Mouse (Mus musculus) retina, adult 2 months (tissue): Measurements from ENCODE around the gene Tulp4.

Experiments used
- DNase-seq: peaks from one replicate; pipeline ENCODE4 v3.0.0-alpha.2; 2012; ENCODE audit warnings: low read depth, low spot score

Tulp4 gene

DNA sequence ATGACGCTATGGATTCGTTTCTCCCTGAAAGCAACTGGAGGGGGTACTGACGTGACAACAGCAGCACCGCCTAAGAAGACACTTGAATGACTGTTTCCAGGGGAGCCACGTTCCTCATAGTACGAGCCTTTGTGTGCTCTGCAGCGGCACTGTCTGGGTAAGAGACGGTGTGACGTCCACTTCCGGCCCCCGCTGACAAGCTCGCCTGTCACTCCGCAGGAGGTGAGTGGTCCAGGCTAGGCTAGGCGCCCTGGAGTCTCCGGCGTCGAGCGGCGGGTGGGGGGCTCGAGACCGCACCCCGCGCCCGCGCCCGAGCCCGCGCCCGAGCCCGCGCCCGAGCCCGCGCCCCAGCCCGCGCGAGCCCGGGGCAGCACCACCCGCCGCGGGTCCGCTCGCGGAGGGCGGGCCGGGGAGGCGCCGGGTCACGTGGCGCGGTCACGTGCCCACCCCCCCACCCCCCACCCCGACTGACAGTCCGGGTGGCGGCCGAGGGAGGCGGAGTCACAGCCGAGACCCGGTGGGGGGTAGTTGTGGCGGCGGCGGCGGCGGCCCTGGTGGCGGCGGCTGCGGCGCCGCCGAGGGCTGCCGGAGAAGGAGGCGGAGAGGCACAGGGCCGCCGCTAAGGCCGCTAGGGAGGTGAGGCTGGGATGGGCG is at the start of gene Tulp4:
TSS of gene Tulp4 (plus strand) at position 77 of the 654 bp plus-strand sequence.
- peak; percentile 65 for DNase-seq

DNA sequence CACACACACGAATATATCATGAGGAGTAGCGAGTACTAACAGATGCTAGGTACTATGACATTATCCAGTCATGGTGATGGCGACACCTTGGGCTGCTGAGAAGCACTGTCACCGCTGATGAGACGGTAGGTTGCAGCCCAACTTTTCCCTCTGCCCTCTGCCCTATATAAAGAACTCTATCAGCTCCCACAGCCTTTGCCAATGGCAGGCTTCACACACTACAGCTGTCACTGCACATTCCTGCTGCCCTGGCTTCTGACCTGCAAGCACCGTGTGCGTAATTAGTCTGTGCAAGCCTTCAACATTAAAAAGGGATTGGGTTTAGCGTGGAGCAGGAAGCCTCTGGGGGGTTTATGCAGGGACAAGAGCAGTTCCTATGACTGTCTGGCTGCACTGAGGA is 43.4 kb upstream of the Tulp4 start:
- no peak for DNase-seq

DNA sequence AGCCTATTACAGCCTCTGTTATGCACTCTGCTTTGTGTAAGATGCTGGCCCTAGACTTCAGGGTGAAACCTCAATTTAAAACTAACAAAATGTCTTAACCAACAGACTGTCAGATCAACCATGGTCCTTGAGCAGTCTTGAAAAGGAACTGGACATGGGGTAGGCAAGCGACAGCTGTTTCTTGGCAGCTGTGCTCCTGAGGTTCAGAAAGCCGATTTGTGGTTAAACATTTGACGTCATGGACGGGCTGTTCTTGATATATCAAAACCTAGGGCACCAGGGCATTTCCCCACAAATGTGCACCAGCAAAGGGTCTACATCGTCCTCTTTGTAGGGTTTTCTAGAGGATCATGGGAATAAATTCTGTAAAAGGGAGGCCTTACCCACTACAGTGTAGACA is 42.7 kb upstream of the Tulp4 start:
- DNase-seq = no peak

DNA sequence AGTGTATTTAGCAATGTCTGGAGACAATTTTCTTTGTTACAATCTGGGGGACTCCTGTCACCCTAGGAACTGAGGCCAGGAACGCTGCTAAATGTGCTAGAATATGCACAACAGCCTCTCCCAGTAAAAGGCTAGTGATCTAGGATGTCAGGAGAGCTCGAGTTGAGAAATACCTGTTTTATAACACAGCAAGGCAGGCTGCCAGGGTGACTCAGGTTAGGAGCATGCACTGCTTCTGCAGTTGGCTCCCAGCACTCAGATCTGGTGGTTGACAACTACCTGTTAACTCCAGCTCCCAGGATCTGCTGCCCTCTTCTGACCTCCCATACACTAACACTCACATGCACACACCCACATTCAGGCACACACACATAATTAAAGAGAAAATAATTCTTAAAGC is 40.2 kb upstream of the Tulp4 start:
- no peak for DNase-seq

DNA sequence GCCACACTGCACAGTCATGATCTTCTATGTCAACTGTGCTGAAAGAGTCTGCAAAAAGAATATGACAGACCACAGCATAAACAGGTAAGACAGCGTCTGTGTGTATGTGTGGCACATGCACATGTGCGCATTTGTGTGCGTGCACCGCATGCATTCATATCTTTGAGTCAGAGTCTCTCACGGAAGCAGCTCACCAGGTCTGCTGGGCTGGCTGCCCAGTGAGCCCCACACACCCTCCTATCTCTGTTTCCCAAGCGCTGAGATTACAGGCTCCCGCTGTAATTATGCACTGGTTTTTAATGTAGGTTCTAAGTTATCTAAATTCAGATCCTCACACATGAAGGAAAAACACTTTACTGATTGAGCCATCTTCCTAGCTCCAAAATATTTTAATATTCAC is 38.6 kb upstream of the Tulp4 start:
- no peak for DNase-seq

DNA sequence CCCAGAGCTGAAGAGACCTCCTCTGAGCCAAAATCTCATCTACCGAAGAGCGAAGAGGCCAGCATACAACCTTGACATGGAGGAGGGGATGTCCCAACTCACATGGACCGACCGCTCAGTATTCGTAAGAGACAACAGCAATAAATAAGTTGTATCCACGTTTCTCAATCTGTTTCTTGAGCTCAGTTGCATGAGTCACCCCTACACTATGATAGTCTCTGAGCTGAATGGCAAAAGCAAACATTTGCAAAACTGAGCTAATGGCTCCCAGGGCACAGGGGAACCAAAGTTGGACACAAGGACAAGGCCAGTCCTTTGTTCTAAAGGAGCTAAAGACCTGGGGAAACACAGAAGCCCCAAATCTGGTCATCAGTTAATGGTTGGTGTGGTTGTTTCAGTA is 36.4 kb upstream of the Tulp4 start:
- no peak for DNase-seq

DNA sequence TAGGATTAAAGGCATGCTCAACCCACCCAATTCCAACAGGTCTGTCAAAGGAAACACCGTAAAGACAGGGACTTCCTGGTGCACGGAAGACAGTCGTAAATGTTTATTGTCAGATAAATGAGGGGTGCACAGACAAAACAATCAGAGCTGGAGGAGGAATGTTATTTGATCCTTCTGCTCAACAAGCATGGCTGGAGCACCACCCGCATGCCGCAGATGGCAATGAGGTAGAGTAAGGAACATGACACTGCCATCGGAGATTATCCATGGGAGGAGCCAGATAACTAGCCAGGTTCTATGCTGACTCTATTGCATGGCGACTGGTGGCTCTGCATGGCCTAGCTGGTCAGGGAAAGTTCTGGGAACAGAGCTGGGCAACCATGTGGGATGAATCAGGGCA is 32.8 kb upstream of the Tulp4 start:
- DNase-seq = no peak

DNA sequence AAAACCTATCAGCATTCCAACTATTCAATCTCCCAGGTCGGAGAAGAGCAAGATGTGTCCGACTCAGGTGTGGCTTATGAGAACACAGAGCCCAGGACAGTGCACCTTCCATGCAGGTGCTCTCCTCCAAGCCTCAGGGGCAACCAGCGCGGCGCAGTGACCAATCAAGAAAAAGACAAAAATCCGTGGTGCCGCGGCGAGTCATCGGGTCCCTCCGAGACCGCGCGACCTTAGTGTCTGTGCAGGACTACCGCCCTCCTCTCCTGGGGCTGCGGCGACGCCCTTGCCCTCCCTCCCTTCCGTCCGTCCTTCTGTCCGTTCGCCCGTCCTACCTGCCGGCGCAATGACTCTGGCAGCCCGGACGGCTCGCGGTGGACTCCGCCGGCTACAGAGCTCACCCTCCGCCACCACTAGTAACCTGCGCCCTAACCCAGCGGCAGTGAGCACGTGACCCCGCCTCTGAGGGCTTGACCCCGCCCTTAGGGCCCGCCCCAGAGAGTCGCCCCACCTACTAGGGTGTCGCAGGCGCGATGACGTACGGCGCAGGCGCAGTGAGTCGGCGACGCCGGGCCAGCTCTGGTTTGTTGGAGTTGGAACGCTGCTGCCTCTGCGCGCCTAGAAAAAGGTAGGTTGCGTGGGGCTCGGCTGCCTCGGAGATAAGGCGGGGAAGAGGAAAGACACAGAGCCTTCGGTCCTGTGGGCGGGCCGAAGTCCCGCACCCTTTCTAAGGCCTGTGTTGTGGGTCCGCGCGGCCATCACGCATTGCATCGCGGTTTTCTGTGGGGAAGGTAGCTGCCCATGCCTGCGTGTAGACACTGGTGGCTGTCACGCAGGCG is 26.7 kb upstream of the Tulp4 start, which contains the start of the genes Serac1 and Gtf2h5:
TSS of gene Serac1 (minus strand) at position 455 of the 836 bp plus-strand sequence.
TSS of gene Gtf2h5 (plus strand) at position 500 of the 836 bp plus-strand sequence.
- DNase-seq = peak; percentile 94

DNA sequence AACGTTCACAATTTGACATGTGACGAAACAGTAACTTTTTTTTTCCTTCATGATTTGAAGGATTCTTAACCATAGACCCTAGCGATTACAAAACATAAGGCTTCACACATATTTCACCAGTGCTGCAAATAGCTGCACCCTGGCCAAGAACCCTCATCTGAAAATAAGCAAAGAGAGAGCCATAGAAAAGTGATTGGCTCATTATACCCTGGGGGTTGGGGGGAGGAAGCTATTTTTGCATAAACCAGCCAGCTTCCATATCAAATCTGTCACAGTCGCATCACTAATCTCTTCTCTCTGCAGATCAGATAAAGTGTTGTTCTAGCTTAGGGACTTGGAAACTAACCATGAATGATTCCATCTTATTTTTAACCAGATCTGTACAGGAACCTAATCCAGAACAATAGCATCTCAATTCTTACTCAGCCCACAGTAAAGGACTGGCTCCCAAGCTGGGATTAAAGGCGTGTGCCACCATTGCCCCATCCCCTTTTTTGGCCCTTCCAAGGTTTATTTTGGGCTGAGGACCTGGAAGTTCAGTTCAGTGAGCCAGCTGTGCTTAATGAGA is 22.8 kb upstream of the Tulp4 start:
- no peak for DNase-seq

DNA sequence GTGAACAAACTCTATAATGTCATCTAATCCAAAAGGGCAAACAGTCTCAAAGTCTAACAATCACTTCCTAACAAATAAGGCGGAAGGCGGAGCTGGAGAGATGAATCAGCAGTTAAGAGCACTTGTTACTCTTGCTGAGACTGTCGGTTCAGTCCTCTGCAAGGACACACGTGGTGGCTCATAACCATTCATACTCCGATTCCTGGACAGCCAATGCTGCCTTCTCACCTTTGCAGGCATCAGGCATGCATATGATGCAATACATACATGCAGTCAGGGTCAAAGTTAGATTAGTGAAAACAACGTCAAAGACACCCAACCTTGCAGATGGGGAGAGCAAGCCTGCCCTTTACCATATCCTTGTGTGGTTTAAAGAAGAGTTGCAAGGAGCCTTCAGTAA is 14.6 kb upstream of the Tulp4 start:
- no peak for DNase-seq

DNA sequence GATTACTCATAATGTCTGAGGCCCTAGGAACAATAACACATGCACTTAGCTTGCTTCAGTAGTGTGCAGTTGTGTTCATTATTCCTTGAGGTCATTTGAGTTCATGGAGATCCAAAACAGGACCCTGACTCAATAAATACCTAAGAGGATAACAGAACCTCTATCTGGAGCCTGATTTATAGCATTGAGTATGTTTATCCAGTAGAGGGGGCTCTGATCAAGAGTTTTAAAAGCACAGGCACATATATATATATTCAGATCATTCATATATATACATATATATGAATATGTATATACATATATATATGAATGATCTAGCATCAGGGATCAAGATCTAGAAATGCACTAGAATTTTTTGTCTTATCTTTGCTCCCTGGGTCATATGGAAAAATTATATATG is 10.7 kb upstream of the Tulp4 start:
- no peak for DNase-seq

DNA sequence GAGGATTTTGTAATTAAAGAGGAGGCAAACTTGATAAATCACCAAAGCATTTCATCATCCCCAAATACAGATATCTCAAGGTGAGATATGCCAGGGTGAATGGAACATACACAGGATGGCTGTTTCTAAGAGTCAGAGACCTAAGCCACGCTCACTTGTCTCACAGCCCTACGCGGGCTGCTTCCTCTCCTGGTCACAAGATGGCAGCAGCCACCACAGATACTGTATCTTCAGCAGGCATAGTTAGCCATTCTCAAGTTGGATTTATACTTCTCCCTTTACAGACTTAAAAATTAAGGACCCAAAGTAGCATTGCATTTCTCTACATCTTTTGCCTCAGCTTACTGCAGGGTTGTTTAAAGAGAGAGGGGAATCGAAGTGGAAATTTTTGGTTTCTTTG is 8.4 kb upstream of the Tulp4 start:
- no peak for DNase-seq

DNA sequence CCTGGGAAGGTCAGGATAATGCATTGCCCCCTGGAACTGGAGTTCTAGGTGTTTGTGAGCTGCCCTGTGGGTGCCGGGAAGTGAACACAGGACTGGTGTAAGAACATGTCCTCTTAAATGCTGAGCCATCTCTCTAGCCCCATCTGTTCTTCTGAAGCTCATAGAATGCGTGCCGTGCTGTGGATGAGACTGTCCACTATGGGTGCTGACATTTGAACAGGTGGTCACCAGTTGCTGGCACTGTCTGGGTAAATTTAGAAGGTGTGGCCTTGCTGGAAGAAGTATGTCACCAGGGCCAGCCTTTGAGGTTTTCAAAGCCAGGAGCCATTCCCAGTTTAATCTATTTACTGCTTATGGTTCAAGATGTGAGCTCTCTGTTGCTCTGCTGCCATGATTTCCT is 4.0 kb upstream of the Tulp4 start:
- DNase-seq = no peak

DNA sequence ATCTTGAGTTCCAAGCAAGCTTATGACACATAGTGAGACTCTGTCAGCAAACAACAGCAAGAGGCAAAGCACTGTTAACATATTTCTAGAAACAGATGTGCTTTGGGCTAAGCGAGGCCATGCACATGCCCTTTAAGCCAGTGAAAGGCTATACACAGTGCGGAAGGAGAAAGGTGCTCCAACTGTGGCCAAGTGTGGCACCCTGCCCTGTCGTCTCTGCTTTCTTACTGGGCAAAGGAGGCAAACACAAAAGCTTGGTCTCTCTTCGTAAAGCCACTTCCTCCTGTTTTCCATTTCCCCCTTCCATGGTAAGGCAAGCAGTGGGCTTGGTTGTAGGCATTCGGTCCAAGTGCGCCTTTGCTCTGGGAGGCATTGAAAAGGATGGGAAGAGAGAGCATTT is 2.7 kb upstream of the Tulp4 start:
- DNase-seq = no peak

DNA sequence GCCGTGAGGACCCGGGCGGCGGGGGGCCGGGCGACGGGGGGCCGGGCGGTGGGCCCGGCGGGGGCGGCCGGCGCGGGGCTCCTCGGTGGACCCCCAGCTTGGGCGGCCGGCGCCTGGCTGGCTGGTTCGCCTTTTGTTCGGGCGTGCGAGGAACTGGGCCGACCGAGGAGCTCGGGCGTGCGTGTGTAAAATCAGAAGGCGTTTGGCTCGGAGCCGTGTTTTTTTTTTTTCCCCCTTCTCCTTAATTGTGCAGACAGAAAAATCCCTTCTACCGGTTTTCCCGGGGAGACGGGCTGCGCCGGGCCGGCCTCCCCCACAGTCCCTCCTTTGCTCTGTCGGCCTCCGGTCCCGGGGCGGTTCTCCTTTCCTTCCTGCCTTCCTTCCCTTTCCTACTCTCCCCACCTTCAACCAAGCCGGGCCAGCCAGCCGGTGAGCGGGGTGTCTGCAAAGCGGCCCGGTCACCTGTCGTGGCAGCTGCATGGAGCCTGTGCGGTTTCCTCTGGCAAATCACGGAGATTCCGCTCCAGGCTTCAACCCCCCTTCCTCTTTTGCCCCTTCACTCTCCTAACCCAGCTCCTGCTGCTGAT is 871 bp downstream of the Tulp4 start:
- no peak for DNase-seq

DNA sequence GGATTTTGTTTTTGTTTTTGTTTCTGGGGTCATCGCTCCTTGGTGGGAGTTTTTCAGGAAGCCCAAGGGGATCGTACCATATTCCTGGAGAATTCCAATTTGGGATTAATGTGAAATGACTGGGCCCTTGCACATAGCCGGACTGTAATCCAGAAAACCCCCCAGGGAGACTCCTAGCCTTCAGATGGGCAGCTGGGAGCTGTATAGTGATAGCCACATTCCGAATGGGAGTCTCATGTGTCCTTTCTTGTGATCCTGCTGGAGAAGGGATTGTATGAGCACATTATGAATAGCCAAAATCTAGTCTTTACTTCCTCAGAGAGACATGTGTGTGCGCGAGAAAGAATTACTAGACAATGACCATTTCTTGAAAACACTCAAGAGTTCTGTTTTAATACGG is 1.9 kb downstream of the Tulp4 start:
- DNase-seq = no peak

DNA sequence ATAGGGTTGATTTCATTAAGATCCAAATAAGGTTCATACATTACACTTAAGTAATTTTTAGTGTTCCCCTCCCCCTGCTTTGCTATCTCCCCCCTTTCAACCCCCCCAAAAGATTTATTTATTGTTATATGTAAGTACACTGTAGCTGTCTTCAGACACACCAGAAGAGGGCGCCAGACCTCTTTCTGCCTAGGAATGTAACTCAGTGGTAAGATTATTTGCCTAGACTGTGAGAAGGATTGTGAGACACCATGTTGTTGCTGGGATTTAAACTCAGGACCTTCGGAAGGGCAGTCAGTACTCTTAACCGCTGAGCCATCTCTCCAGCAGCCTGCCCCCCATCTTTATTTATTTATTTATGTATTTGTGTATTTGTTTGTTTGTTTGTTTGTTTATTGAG is 4.7 kb downstream of the Tulp4 start:
- DNase-seq = no peak

DNA sequence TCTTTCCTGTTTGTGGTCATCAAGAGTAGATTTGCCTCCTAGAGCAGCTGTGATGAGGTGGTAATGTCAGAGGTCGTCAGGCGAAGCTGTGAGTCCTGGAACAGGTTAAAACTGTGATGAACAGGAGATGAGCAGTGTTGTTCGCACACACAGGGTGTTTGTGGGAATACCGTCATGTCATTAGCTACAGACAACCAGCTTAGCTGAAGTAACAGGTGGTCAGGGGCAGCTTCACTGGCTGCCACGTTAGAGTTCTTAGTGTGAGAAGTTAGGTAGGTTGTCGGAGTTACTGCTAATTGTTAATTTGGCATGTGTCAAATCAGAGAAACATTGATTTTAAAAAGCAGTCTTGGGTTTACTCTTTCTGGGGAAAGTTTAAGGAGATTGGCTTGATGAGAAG is 7.4 kb downstream of the Tulp4 start:
- no peak for DNase-seq

DNA sequence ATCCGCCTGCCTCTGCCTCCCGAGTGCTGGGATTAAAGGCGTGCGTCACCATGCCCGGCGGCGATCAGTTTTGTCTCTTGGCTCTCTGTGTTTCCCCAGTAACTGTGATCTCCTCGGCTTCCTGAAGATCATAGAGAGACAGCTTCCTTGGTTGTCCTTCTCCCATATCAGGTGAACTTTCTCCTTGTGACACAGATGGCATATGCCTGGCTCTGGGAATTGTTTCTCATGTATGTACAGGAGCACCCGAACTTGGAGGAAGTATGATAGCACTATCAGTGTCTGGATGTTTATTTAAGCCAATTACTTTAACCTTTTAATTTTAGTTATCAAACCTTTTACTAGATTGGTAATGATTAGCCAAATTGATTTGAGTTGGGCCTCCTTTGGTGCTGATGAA is 8.8 kb downstream of the Tulp4 start:
- DNase-seq = no peak

DNA sequence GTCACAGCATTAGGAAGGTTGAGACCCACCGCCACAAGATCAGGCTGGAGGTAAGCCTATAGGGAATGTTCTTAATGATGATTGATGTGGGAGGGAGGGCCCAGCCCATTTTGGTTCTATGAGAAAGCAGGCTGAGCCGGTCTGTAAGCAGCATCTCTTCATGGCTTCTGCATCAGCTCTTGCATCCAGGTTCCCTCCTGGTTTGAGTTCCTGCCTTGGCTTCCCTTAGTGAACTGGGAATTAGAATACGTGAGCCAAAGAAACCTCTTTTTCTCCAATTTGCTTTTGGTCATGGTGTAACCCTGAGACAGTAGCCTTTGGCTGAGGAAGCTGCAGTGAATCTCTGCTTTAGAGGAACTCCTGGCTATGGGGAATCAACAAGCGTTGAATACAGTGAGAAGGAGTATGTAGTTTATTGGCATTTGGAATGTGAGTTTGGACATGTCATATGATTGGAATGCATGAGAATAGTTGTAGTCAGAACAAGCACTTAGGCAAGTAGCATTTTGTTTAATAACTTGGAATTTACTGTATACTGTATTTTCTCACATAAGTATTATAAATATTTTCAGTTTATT is 11.0 kb downstream of the Tulp4 start:
- no peak for DNase-seq

DNA sequence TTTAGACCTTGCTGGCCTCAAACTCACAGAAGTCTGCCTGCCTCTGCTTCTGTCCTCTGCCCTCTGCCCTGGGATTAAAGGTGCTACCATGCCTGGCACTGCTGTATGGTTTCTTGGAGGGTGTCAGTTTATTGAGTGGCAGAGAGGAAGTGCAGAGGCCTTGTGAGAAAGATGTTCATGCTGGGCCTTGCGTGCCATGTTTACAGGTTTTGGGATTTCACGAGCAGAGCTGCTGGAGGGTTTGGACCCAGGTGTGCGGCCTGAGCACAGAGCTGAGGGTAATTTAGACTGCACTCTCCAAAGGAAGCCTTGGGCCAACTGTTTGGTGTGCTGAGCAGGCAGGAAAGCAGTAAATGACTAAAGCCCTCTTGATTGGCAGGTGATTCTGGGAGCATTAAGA is 11.7 kb downstream of the Tulp4 start:
- no peak for DNase-seq

DNA sequence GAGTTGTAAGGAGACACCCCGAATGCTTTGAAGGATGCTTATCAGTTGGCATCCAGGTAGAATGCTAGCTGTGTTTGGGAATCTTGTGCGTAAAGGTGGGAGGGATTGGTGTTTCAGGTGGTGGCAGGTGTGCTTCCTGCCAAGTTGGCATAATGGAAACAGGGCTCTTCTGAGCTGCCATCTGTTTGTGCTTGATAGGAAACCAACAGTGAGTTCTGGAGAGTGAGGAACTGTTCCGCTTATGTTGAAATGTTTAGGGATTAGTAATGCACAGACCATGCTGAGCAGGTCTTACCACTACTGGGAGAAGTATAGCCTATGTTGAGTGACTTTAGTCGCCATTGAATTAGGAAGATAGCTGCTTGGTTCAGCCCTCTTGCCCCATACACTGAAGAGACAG is 12.6 kb downstream of the Tulp4 start:
- no peak for DNase-seq
